Mouse (Mus musculus): Measurements from ENCODE around the gene Rbfox1. TPM values are rescaled to one million over a fixed set of nuclear protein-coding genes. Genes with fewer than 3 reads are reported as not detected.

Gene Rbfox1
- polyA plus RNA-seq, 1 experiment from 2014 or later: 276 TPM

DNA sequence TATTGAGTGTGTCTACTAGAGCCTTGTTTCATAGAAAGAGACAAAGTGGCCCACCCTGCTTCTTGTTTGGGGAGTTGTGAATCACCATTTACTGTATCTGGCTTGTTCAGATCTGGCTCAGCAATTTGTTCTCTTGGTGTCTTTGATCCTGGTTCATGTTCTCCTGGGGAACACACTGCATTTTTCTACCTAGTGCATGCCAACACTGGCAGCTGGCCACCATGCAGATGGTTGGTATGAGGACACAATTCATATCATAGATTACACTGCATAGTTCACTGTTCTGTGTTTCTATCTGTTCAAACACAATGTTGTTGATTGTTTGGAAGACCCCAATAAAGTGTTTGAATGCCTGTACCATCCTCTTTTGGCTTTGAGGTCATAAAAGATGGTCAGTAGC, 948.3 kb downstream of the Rbfox1 start:
- no peaks in the 10 kb centered on the region for H3K9me3 ChIP-seq (ENCODE audit: control insufficient read depth, low read length)
- H3K36me3 ChIP-seq (ENCODE audit: control insufficient read depth, insufficient read depth, low read length): no peaks in the 10 kb centered on the region
- no peak for ATAC-seq
- H3K4me1 ChIP-seq (ENCODE audit: control insufficient read depth, insufficient read depth, low read depth, low read length): no peaks in the 10 kb centered on the region
- no peak overlapping the region for H3K27ac ChIP-seq (ENCODE audit: low read depth, low read length)
- H3K4me3 ChIP-seq (ENCODE audit: low read length): no peak overlapping the region
- no peak overlapping the region for H3K9ac ChIP-seq (ENCODE audit: low read depth, low read length)
- H3K4me2 ChIP-seq (ENCODE audit: low read length): no peak overlapping the region
- H3K27me3 ChIP-seq (replicated peaks; ENCODE audit: control insufficient read depth, insufficient read depth, low read length): no peaks in the 10 kb centered on the region

DNA sequence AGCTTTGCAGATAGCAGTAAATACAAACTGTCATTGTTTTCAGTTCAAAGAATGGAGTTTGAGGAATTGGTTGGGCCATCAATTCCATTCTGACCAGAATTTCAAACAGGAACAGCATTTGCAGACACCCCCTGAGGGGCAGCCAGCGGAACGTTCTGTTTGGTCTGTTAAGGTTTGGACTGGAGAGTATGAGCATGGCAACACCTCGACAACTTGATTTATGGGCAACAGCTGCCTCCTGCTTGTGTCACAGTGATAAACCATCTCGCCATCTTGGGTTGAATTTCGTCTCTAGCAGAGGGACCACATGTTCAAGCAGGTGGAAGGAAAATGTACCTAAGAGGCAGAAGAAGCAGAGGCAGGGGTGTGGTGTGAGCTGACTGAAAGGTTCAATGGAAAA, 949.9 kb downstream of the Rbfox1 start:
- no peaks in the 10 kb centered on the region for H3K27me3 ChIP-seq (replicated peaks; ENCODE audit: control insufficient read depth, insufficient read depth, low read length)
- no peak overlapping the region for H3K4me3 ChIP-seq (ENCODE audit: low read length)
- ATAC-seq: no peak
- 34% methylated on average over 5 of the region's 5 CpGs for WGBS
- H3K4me2 ChIP-seq (ENCODE audit: low read length): no peak overlapping the region
- H3K9me3 ChIP-seq (ENCODE audit: control insufficient read depth, low read length): no peaks in the 10 kb centered on the region
- no peak overlapping the region for H3K9ac ChIP-seq (ENCODE audit: low read depth, low read length)
- no peak overlapping the region for H3K27ac ChIP-seq (ENCODE audit: low read depth, low read length)
- H3K36me3 ChIP-seq (ENCODE audit: control insufficient read depth, insufficient read depth, low read length): no peaks in the 10 kb centered on the region
- H3K4me1 ChIP-seq (ENCODE audit: control insufficient read depth, insufficient read depth, low read depth, low read length): peaks cover 3% of the 10 kb centered on the region; the same call in 1 of the 2 replicates

DNA sequence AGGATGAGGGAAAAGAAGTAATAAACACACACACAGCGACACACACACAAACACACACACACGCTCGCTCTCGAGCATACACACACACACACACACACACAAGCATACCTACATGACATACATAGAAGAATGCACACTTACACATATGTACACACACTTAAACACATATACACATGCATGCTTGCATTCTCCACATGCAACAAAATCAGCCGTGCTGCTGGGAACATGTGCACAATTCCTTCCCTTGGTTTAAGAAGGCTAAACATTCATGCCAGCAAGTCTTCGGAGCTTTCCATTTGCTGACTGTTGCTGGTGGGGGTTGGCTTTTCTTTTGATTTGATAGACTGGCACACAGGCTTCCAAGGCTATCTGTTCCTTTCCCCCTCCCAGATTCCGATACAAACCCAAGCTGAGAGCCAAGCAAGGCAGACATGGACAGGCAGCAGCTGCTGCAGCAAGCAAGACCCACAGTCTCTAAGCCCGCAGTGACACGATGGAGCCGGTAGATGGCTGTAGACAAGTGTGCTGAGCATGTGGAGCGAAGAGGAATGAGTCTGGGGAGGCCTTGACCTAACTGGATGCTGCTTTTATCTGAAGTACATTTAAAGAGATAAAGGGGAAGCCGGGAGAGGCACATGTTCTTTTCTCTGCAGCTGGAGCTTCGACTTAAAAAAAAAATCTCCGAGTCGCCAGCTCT, 954.3 kb downstream of the Rbfox1 start:
- peak; percentile 94 for ATAC-seq
- 33% methylated on average over 15 of the region's 15 CpGs for WGBS
- H3K9ac ChIP-seq (ENCODE audit: low read depth, low read length): peak overlapping the region; percentile 25; the same call in 1 of the 2 replicates

DNA sequence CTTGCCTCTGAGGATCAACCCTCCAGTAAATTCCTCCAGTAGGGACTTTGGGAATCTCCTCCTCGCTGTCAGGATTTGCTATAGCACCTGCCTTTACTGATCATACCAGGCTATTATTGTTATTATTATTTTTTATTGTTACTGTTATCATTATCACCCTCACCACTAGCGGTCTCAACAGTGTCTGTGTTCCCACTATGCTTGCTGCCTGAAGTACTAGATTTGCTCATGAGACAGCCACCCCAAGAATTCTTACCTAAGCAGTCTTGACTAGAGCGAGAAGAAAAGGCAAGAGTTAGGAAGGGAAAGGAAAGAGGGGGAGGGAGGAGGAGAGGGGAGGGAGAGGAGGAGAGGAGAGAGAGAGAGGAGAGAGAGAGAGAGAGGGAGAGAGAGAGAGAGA, 954.9 kb downstream of the Rbfox1 start:
- H3K9ac ChIP-seq (ENCODE audit: low read depth, low read length): peak overlapping the region; percentile 25; the same call in 1 of the 2 replicates
- no peaks in the 10 kb centered on the region for H3K27me3 ChIP-seq (replicated peaks; ENCODE audit: control insufficient read depth, insufficient read depth, low read length)
- WGBS: 47% methylated on average over 3 of the region's 3 CpGs
- H3K4me1 ChIP-seq (ENCODE audit: control insufficient read depth, insufficient read depth, low read depth, low read length): peaks cover 3% of the 10 kb centered on the region; the same call in 1 of the 2 replicates
- H3K27ac ChIP-seq (ENCODE audit: low read depth, low read length): peak overlapping the region; percentile 62
- H3K36me3 ChIP-seq (ENCODE audit: control insufficient read depth, insufficient read depth, low read length): no peaks in the 10 kb centered on the region
- no peak overlapping the region; the same call in 1 of the 2 replicates for H3K4me3 ChIP-seq (ENCODE audit: low read length)
- no peaks in the 10 kb centered on the region for H3K9me3 ChIP-seq (ENCODE audit: control insufficient read depth, low read length)
- peak; percentile 29 for ATAC-seq
- peak overlapping the region; percentile 18 for H3K4me2 ChIP-seq (ENCODE audit: low read length)

More for the DNA sequence above, 954.3 kb downstream of the Rbfox1 start:
- Histone ChIP-seq H3K27me3 (replicated peaks; ENCODE audit: control insufficient read depth, insufficient read depth, low read length) (no peaks in the 10 kb centered on the region), H3K4me3 (ENCODE audit: low read length) (no peak overlapping the region), H3K4me2 (ENCODE audit: low read length) (peak overlapping the region; percentile 27), H3K27ac (ENCODE audit: low read depth, low read length) (peak overlapping the region; percentile 62), H3K9me3 (ENCODE audit: control insufficient read depth, low read length) (no peaks in the 10 kb centered on the region), H3K36me3 (ENCODE audit: control insufficient read depth, insufficient read depth, low read length) (no peaks in the 10 kb centered on the region), H3K4me1 (ENCODE audit: control insufficient read depth, insufficient read depth, low read depth, low read length) (peaks cover 3% of the 10 kb centered on the region; the same call in 1 of the 2 replicates)

DNA sequence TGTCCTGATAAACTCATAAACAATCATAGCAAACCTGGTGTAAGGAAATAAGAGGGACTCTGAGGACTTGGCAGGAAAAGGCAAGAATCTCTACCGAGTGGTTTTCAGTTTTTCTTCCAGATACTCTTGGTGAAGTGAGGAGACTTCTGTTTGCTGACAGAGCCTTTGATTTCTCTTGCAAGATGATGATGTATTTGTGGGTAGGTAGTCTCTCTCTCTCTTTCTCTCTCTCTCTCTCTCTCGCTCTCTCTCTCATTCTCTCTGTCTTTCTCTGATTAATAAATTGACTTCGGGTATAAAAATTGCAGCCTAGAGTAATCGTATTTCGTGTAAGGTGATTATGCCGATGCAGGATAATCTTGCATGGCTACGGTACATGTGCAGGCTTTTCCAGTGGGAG, 955.3 kb downstream of the Rbfox1 start:
- Histone ChIP-seq H3K9me3 (ENCODE audit: control insufficient read depth, low read length) (no peaks in the 10 kb centered on the region), H3K4me3 (ENCODE audit: low read length) (peak overlapping the region; percentile 27), H3K27ac (ENCODE audit: low read depth, low read length) (peak overlapping the region; percentile 12), H3K36me3 (ENCODE audit: control insufficient read depth, insufficient read depth, low read length) (no peaks in the 10 kb centered on the region), H3K27me3 (replicated peaks; ENCODE audit: control insufficient read depth, insufficient read depth, low read length) (no peaks in the 10 kb centered on the region), H3K4me1 (ENCODE audit: control insufficient read depth, insufficient read depth, low read depth, low read length) (peaks cover 3% of the 10 kb centered on the region; the same call in 1 of the 2 replicates), H3K4me2 (ENCODE audit: low read length) (peak overlapping the region; percentile 18), H3K9ac (ENCODE audit: low read depth, low read length) (no peak overlapping the region; the same call in 1 of the 2 replicates)
- no peak for ATAC-seq
- WGBS: 58% methylated on average over 7 of the region's 7 CpGs

DNA sequence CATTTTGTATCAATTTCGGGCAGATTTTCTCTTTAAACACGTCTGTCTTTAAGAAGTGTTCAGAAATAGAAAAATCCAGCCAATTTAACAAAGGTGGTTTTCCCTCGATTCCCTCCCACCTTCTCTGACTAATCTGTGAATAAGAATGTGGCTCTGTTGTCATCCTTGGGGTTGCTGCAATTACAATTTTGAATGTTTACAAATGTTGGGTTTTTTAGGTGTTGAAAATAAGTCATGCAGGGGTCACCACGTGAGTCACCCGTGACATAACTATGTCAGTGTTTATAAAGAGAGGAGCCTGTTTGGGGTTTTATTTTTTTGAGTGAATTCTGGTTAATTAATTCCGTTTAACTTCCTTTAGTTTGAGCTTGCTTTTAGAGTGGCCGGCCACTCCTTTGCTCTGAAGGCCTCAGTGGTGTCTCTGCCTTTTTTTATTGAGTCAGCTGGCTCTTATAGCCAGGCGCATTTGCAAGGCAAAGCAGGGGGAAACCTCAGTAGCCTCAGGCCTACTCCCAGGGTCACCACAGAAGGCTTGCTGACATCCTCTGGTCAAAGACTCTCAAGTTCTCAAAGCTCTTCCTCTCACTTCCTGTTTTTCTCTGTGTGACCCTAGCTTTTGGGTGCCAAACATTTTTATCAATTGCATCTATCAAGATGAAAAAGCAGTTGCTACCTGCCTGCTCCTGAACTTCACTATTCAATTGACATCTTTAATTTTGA, 957.1 kb downstream of the Rbfox1 start:
- Histone ChIP-seq H3K4me1 (ENCODE audit: control insufficient read depth, insufficient read depth, low read depth, low read length) (peaks cover 3% of the 10 kb centered on the region; the same call in 1 of the 2 replicates), H3K27ac (ENCODE audit: low read depth, low read length) (no peak overlapping the region), H3K9me3 (ENCODE audit: control insufficient read depth, low read length) (no peaks in the 10 kb centered on the region), H3K4me2 (ENCODE audit: low read length) (peak overlapping the region; percentile 41), H3K36me3 (ENCODE audit: control insufficient read depth, insufficient read depth, low read length) (no peaks in the 10 kb centered on the region), H3K27me3 (replicated peaks; ENCODE audit: control insufficient read depth, insufficient read depth, low read length) (no peaks in the 10 kb centered on the region), H3K9ac (ENCODE audit: low read depth, low read length) (no peak overlapping the region), H3K4me3 (ENCODE audit: low read length) (peak overlapping the region; percentile 10; the same call in 1 of the 2 replicates)
- 43% methylated on average over 8 of the region's 8 CpGs for WGBS
- ATAC-seq: no peak

DNA sequence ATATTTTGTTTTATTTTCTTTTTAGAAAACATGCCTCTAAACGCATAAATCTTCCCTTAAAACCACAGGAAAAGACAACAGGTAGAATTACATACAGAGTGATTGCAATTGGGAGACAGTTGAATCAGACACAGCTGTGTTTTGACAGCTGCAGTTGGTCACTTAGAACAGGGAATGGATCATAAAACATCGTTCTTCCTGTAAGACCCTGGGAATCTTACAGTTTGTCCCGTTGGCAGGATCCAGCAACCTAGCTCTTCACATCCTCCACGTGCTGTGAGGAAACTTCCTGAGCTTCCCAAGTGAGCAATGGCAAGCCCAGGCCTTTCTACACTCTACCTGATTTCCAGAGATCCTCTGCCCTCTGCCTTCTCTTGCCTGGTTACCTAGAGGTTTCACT, 959.5 kb downstream of the Rbfox1 start:
- H3K36me3 ChIP-seq (ENCODE audit: control insufficient read depth, insufficient read depth, low read length): no peaks in the 10 kb centered on the region
- WGBS: 75% methylated on average over 4 of the region's 4 CpGs
- ATAC-seq: no peak
- no peak overlapping the region for H3K27ac ChIP-seq (ENCODE audit: low read depth, low read length)
- no peak overlapping the region for H3K9ac ChIP-seq (ENCODE audit: low read depth, low read length)
- H3K27me3 ChIP-seq (replicated peaks; ENCODE audit: control insufficient read depth, insufficient read depth, low read length): no peaks in the 10 kb centered on the region
- H3K4me2 ChIP-seq (ENCODE audit: low read length): no peak overlapping the region
- H3K4me1 ChIP-seq (ENCODE audit: control insufficient read depth, insufficient read depth, low read depth, low read length): no peaks in the 10 kb centered on the region; the same call in 1 of the 2 replicates
- no peak overlapping the region for H3K4me3 ChIP-seq (ENCODE audit: low read length)
- H3K9me3 ChIP-seq (ENCODE audit: control insufficient read depth, low read length): no peaks in the 10 kb centered on the region

DNA sequence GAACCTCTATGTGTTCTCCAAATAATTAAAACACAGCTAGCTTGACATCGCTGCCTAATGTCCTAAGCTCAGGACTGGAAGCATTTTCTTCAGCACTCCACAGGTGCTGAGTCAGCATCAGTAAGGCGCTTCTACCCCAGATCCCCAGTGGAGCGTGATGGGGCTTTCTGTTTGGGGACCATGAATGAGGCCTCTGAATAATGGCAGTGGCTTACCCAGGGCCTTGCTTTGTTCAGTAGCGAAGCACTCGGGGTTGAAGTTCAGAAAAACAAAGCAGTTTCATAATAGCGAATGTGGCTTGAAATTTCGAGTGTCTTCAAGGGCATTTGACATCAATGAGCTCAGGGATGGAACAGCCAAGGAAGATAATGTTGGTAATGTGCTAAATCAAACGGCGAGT, 966.2 kb downstream of the Rbfox1 start:
- Histone ChIP-seq H3K9ac (ENCODE audit: low read depth, low read length) (no peak overlapping the region), H3K9me3 (ENCODE audit: control insufficient read depth, low read length) (no peaks in the 10 kb centered on the region), H3K27ac (ENCODE audit: low read depth, low read length) (no peak overlapping the region), H3K27me3 (replicated peaks; ENCODE audit: control insufficient read depth, insufficient read depth, low read length) (no peaks in the 10 kb centered on the region), H3K36me3 (ENCODE audit: control insufficient read depth, insufficient read depth, low read length) (no peaks in the 10 kb centered on the region), H3K4me3 (ENCODE audit: low read length) (no peak overlapping the region), H3K4me2 (ENCODE audit: low read length) (no peak overlapping the region), H3K4me1 (ENCODE audit: control insufficient read depth, insufficient read depth, low read depth, low read length) (no peaks in the 10 kb centered on the region)
- no peak for ATAC-seq
- 18% methylated on average over 9 of the region's 9 CpGs for WGBS

DNA sequence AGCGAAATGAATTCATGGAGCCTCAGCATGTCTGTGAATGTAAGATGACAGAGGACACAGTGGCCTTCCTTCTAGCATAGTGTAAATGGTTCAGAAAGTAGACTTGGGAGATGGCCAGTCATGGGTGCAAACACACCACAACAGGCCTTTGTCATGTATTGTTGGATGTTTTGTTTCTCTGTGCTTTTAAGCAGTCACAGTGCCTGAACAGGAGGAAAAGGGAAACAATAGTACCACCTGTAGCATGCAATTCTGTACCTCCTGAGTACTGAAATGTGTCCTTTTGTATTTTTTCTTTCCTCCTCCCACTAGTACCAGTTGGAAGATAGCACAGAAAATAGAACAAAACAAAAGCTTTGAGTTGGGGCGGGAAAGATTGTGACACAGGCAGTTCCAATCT, 968.6 kb downstream of the Rbfox1 start:
- no peak for ATAC-seq
- Histone ChIP-seq H3K9me3 (ENCODE audit: control insufficient read depth, low read length) (no peaks in the 10 kb centered on the region), H3K4me2 (ENCODE audit: low read length) (no peak overlapping the region), H3K27ac (ENCODE audit: low read depth, low read length) (no peak overlapping the region), H3K36me3 (ENCODE audit: control insufficient read depth, insufficient read depth, low read length) (no peaks in the 10 kb centered on the region), H3K27me3 (replicated peaks; ENCODE audit: control insufficient read depth, insufficient read depth, low read length) (no peaks in the 10 kb centered on the region), H3K4me3 (ENCODE audit: low read length) (no peak overlapping the region), H3K9ac (ENCODE audit: low read depth, low read length) (no peak overlapping the region), H3K4me1 (ENCODE audit: control insufficient read depth, insufficient read depth, low read depth, low read length) (no peaks in the 10 kb centered on the region)
- WGBS: 61% methylated on average over 2 of the region's 2 CpGs

All from hindbrain, embryonic 16.5 days (tissue).